Mouse (Mus musculus) frontal cortex, postnatal 25 days (tissue): ENCODE data around the gene D10Jhu81e.
"Not testable (repeated sequence)": the region's sequence is repeated elsewhere in the genome, so short reads cannot be mapped to it uniquely, and the experiment has no call there.

ENCODE experiments used
- DNase-seq, 2 experiments: peaks; one replicate each; pipeline ENCODE4 v3.0.0; 2022; ENCODE audit warnings: low spot score in 2 of 2

D10Jhu81e gene

DNA sequence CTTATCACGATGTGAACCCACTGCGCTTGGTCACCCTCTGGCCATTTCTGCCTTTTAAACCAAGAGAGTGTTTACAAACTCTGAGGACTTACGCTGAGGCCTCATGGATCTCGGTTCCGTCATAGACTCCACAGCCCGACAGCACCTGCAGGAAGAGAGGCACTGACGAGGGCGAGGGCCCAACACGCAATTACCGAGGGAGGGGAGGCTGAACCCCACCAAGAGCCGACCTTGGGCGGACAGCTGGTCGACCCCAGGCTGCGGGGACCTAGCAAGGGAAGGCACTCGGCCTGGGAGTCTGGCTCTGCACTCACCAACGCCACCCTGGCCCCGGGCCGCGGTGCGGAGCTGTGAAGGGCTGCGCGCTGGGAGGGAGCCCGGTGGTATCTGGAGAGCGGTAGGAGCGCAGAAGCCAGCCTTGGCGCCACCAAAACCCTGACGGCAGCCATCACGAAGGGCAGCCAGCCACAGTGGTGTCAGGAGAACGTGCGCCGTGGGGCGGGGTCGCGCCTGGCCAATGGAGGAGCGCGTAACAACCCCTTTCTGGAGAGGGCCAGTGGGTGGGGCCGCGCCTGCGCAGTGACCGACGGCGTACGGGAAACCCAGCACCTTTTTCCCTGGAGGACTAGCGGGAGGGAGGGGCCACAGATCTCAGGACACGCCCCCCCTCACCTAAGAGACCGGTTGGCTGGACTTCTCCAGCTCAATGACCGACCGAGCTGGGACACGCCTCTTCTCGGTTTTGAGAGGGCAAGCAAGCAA, at the start of gene D10Jhu81e:
D10Jhu81e (minus strand) TSS at position 502 of the 762 bp plus-strand sequence.
- DNase-seq = peak; percentile 99

DNA sequence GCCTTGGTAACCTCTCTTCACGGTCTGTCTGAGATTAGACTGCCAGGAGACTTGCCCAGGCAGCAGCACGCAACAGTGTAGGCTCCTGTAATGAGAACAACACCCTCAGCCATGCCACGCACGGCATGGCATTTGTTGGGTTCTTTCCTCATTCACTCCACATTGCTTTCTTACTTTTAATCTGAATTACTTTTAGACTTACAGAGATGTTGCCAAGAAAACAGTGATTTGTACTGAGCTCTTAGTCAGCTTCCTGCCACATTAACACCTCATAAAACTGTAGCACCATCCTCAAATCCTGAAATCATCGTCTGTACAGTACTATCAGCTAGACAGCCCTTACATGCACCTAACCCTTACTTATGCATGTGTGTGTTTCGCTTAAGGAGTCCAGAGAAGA, 49.0 kb upstream of the D10Jhu81e start:
- no peak for DNase-seq

DNA sequence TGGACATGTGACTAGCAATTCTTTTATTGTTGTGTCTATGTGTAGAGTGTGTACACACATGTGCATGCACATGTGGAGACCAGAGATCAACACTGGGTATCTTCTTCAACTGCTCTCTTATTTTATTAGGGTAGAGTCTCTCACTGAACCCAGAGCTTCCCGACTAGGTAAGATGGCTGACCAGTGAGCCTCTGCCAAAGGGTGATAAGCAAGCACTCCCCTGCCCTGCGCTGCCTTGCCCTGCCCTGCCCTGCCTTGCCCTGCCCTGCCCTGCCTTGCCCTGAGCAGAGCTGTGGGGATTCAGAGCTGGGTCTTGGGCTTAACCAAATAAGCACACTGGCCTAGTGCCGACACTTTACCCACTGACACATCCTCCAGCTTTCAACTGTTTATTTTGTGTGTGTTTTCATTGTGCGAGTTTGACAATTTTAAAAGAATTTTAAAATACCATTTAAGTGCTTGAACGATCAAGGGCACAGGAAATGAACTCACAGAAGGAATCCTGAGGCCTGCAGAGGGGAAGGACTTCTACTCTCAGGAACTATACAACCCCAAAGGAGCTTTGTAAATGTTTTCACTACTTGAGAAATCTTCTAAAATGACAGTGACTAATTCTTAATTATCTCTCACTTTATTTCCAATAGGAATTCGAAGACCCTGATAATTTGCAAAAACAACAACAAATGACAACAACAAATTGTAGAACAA, 46.9 kb upstream of the D10Jhu81e start:
- DNase-seq = no peak

DNA sequence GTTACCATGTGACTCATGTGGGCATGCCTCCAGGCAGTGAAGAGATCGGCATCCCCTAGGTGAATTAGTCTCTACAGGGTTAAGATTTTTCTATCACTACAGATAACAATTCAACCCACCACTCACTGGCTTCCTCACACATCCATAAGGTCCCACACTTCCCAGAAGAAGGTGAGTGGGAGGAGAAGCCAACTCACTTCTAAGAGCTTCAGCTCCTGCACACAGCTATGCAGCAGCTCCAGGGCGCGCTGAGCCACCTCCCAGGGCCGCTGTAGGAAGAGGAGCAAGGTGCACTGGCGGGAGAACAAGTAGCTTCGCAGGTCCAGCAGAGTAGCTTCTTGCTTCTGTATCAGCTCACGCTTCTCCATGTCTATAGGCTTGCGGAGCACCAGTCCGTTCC, 44.8 kb upstream of the D10Jhu81e start:
- DNase-seq = no peak

DNA sequence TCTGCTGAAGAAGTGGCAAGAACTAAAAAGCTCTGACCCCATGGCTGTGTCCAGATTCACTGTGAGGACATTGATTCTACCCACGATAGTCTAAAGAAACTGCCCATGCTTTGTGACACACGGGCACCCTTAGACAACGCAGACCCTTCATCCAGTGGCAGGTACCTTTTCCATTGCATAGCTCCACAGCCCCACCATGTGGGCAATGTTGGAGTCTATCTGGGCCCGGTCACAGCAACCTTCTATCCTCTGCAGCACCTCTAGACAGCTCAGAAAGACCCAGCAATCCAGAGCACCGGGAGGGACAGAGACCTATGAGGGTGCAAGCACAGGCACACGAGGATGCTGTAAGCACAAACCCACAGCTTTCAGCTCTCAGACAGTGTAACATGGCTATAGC, 41.7 kb upstream of the D10Jhu81e start:
- DNase-seq = no peak

DNA sequence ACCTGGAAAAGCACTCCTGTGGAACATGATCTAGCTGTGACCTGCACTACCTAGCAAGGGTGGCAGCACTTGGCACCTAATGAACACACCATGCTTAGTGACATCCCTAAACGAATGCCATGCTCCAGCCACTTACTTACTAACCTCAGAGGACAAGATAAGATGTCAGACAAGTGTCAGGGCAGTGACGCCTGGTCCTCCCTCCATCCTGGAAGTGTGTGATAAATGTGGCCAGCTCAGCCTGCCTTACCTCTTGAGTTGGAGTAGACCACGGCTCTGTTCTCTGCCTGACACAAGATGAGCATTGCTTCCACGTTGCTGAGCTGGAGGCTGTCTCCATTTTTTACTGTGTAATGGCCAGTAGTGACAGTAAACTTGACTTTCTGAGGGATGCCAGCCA, 31.6 kb upstream of the D10Jhu81e start:
- no peak for DNase-seq

DNA sequence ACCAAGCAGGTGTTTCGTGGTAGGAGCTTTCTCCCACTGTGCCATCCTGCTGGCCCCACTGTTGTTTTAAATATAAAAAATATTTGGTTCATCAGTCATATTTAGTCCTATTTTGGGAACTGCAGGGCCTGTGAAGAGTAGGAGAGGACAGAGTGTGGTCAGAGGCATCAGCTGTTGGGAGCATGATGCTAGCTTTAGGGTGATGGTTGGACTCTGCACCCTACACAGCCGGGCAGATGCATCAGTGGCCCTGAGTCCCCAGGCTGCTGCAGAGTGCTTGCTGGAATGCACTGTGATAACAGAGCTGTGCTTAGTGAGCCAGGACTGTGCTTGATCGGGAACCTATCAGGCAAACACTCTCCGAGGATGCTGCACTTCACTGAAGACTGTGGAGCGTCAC, 23.4 kb upstream of the D10Jhu81e start:
- no peak for DNase-seq

DNA sequence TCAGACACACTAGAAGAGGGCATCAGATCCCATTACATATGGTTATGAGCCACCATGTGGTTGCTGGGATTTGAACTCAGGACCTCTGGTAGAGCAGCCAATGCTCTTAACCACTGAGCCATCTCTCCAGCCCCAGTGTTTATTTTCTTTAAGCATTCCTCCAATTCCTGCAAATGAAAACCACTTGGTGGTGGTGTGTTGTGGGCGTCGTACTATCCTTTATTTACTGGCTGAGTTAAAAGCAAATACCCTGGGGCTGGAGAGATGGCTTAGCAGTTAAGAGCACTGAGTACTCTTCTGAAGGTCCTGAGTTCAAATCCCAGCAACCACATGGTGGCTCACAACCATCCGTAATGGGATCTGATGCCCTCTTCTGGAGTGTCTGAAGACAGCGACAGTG, 16.5 kb upstream of the D10Jhu81e start:
- not testable (repeated sequence) for DNase-seq

DNA sequence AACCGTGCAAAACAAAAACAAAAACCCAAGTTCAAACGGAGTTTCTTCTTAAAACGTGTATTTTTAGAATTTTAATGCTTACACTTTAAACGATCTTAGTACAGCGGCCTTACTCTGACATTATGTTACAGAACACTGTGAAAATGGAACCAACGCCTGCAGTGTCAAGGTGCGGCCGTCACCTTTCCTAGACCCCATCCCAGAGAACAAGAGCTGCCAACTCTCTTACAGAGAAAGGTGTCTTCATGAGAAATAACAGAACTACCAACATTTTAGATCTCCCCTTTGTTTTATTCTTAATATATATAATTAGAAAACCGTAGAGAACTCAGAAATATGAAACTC, 15.8 kb upstream of the D10Jhu81e start:
- DNase-seq = no peak

DNA sequence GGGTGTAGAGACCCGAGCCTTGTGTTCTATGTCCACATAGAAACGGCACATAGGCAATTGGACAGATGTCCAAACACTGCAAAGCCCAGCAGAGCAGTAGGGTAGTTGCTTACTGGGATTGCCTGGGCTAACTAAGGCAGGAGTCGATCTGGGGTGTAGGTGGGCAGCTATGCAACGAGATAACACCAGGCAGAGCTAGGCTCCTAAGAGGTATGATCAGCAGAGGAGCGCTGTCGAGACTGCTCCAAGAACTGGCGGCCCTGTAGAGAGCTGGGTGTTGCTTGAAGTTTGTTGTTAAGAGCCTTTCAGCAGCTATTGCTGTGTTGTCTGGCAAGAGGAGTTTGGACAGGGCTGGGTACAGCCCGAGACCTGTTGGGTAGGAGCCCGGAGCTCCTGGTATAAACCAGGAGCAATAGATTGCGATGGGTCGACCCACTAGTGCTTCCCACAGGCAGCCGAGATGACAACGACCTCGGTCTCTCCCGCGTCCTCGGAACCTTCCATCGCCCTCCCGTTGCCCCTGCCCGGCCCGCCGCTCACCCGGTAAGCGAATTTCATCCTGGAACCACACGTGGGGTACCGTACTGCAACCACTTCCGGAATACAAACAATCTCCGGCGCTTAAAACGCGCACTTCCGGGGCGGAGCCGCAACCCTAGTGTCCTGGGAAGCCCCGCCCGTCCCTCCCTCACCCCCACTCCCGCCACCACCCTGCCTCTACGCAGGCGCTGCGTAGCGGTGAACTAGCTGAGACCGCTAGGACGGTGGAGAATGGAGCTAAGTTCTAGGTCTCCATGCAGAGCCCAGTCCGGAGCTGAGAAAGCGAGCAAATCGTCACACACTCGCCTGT, 15.2 kb upstream of the D10Jhu81e start, which contains the start of gene Pwp2:
Pwp2 (minus strand) TSS at position 619 of the 850 bp plus-strand sequence.
- DNase-seq = peak; percentile 66 to 78

DNA sequence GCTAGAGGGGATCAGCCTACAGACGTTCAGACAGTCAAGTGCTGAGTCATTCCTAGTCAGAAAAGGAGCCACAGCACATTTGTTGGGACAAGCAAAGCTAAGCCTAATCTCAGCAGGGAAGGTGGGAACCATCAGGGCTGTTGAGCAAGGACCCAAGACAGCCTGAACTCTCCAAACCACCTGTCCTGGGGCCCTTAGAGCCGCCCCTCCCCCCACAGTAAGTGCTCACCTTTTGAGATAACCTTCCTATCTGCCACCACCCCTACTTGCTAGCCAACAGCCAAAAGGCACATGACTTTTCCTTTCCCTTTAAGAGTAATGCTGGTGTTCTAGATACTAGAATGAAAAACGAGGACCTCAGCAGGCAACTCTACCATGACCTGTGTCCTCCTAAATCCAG, 14.0 kb upstream of the D10Jhu81e start:
- no peak for DNase-seq

DNA sequence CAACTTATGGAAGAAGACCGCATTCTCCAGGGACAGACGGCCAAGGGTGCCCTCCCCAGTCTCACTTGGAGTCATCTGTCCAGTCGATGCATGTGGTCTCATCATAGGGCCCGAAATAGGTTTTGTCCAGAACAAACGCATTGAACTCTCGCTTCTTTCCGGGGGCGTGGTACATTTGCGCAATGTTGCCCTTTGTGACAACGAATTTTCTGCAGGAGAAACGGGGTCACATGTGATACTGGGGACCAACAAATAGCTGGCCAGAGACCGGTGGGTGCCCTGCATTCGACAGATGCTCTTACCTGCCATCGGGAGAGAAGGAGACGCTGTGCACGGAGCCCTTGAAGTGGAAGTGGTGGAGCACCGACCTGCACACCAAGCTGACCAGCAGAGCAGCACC, 12.7 kb upstream of the D10Jhu81e start:
- no peak for DNase-seq

DNA sequence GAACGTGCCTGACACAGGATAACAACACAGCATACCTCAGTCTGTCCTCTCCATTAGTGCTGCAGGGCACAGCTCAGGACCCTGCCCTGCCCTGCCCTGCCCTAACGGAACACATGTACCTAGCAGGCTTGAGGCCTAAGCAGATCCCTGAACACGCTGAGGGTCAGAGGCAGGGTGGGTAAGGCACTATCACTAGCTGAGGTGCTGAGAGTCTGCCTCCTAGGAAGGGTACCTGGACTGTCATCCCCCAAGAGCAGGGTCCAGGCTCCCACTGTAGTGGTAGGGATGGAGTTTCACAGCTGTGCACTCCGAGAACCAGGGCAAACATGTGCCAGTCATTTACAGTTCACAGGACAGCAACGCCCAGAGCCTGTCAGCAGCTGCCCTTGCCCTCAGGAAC, 4.9 kb upstream of the D10Jhu81e start:
- DNase-seq = no peak

DNA sequence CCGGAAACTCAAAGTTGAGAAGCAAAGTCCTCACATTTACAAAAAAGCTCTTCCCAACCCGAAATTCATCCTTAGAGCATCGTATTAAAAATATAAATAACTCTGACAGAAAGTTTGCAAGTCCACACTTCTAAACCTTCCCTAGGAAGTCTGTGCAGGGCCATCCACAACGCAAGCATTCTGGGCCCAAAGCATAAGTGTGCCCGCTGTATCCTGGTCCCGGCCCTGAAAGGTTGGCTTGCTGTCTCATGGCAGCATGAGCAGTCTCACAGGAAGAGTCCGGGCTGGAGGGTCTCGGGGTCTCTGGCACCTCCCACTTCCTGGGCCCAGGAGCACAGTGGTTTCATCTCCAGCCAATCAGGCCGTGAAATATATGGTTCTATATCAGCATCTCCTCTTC, 2.0 kb upstream of the D10Jhu81e start:
- no peak for DNase-seq

DNA sequence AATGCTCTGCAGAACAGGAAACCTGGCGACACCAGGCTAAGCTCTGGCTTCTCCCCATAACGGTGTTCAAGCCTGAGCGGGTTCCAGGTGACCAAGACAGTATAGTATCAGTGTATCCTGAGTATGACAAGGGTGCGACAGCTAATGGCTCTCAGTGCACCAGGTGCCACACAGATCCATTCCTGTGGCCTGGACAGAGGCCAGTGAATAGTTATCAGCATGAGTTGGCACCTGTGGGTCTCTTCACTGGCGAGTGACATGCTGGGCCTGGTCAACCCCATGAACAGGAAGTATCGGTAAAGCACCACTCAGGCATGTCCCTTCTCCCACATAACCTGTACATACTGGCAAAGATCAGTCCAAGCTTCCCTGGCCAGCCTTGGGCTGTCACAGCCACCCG, 1.5 kb upstream of the D10Jhu81e start:
- no peak for DNase-seq

DNA sequence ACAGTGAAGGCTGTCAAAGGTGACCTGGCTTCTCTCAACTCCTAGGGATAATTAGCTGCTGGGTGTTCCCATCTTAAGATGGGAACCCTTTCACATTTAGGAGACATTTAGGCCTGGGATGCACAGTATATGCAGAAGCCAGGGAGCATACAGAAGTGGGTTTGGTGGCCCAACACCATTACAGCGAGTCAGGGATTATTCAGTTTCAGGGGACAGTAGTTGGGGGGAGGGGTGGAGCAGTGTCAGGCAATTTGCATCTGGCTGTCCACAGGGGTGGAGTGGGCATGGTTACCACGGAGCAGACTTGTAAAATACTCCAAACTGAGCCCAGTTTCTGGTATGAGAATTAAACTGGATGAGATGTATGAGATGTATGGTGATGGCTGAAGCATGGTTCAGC, 863 bp upstream of the D10Jhu81e start:
- no peak for DNase-seq

DNA sequence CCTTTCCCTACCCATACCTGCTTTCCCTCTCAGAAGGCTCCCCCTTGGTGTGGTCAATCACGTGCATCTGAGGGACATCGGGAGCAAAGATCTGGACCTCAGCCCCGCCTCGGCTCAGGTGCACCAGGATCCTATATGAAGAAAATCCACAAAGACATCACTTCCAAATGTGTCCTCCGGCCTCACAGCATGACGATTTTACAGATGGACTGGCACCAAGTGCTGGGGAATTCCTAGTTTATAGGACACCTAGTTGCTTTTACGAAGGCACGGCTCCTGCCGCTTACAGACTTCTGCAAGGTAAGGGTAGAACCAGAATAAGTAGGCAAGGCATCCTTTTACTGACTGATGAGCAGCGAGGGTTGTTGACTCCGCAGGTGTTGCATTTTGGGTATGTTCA, 790 bp downstream of the D10Jhu81e start:
- no peak for DNase-seq

DNA sequence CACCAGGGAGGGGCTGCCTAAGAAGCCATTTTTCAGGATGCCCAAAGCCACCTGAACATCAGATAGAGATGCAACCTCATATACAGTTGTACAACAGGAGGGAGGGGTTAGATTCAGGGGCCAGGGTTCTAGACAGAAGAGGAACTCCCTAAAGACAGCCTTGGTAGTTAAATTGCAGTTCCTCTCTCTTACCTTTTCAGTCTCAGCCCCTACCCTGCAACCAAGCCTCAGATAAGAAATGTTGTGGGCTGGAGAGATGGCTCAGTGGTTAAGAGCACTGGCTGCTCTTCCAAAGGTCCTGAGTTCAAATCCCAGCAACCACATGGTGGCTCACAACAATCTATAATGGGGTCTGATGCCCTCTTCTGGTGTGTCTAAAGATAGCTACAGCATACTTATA, 1.8 kb downstream of the D10Jhu81e start:
- no peak for DNase-seq

DNA sequence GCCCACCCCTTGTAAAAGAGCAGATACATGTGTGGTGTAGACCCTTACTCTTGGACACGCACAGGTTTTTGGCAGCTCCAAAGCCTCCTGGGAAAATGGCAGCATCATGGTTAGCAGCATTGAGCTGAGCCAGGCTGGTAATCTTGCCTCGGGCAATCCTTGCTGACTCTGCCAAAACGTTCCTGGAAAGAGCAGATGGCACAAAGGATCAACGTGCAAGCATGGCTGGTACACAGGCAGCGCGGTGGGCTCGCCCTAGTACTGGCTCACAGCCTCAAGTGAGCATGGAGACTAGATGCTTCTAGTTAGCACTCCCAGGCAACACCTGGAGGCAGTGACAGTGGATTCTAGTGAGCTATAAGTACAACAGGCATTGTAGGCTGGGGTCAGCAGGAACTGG, 2.2 kb downstream of the D10Jhu81e start:
- no peak for DNase-seq

DNA sequence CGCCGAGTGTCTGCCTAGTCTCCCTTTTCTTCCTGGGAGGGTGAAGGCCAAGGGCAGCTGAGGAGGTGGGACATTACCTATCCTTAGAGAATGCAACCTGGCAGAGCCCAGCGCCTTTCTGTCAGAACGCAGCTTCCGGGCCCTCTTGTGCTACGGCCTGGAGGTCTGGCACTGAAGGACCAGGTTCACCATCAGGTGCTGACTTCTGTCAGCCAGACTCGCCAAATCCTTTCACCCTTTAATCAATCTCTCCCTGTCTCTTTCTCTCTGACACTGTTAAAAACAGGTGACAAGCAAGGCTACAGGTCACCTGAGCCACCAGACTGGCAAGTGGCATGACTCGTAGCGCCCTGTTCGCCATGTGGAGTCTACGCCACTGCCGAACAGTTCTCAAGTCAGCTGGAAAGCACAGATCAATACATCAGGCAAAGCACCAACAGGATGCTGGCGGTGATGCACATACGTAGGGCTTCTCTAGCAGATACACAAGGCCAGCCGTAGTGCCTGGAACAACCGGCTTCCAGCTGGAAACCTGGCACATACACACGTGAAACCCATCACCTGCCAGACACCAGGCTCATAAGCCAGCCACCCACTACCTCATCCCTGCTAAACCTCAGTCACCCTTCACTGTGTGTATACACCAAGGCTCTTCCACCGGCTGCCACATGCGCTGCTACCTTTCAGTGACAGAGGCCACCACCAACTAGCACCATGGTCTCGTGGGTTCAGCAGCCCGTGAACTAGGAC, 4.2 kb downstream of the D10Jhu81e start:
- no peak for DNase-seq

DNA sequence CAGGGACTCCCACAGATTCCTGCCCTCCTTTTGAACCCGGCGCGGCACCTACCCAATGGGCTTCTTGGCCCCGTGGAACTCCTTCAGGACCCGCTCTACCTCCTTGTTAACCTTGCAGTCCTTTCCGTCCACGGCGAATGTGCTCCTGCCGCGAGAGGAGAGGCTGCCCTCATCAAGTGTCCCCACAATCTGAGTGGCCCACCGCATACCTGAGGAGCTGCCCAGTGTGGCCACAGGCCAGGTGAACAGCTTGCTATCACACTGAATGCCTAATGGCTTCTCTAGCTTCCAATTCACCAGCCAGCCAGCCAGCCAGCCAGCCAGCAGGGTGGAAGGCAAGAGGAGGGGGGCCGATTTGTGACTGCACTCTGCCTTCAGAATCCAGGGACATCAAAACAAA, 4.8 kb downstream of the D10Jhu81e start:
- DNase-seq = no peak

DNA sequence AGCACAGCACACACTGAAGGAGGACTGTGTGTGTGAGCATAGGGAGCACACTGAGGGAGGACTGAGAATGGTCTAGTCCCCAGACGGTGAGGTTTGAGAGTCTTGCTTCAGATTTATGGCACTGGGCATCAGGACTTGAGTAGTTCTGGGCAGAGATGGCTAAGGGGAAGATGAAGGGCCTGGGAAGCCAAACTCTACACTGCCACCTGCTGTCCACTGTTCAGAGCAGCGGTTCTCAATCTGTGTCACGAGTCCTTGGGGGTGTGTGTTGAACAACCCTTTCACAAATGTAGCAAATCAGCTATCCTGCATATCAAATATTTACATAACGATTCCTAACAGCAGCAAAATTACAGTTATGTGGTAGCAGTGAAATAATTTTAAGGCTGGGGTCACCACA, 5.7 kb downstream of the D10Jhu81e start:
- DNase-seq = peak in 1 of 2 experiments; percentile 50
